Mouse (Mus musculus): ENCODE measurements around the gene Fam189b.
A peak's percentile ranks its signal among the peaks of the same experiment; 100 is the strongest.

The Fam189b gene

DNA sequence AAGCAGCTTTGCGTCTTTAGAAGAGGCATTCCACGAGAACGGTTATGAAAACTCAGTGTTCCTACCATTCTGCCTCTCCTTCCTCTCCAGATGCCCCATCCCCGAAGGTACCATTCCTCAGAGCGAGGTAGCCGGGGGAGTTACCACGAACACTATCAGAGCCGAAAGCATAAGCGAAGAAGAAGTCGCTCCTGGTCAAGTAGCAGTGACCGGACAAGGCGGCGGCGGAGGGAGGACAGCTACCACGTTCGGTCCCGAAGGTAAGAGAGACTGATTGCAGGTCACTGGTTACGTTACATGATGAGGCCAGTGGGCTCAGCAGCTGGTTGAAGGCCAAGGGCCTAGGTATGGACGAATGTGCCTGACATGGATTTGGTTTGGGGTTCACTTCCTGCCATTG is 16.0 kb upstream of the Fam189b start:
- no peak for DNase-seq (ENCODE audit: low spot score)

DNA sequence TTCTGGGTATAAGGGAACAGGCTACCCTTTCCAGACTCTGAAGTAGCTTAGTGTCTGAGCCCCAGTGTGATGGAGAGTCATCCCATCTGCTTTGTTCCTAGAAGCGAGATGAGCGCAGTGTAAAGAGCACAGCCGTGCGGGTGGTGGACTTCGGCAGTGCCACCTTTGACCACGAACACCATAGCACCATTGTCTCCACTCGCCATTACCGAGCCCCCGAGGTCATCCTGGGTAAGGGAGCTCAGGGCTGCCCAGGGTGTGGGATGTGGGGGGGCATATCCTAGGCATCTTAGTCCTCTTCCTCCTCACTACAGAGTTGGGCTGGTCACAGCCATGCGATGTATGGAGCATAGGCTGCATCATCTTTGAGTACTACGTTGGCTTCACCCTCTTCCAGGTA is 8.1 kb upstream of the Fam189b start:
- DNase-seq (ENCODE audit: low spot score), result no peak

DNA sequence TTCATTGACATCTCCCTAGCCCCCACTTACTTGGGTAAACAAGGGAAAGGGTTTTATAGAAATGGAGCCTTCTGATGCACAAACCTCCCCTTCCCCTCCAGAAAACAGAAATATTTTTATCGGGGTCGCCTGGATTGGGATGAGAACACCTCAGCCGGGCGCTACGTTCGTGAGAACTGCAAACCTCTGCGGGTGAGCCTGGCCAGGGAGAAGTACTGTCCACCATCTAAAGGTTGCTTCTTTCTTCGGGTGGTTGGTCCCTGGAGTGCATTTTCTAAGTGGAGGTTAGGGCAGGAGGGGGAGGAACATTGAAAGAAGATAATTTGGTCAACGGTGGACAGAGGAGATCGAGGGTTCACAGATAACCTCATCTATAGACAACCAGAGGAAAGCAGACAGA is 7.4 kb upstream of the Fam189b start:
- no peak for DNase-seq (ENCODE audit: low spot score)

DNA sequence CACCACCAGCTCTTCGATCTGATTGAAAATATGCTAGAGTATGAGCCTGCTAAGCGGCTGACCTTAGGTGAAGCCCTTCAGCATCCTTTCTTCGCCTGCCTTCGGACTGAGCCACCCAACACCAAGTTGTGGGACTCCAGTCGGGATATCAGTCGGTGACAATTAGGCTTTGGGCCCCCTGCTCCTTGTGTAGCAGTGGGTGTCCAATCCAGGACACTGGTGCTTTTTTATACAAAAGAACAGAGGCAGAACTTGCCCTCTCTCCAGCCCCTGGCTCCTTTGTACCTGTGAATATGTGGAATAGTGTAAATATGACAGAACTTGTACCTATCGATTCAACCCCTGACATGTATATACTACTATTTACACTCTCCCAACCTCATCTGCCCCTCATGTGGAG is 6.5 kb upstream of the Fam189b start:
- DNase-seq (ENCODE audit: low spot score), result no peak

DNA sequence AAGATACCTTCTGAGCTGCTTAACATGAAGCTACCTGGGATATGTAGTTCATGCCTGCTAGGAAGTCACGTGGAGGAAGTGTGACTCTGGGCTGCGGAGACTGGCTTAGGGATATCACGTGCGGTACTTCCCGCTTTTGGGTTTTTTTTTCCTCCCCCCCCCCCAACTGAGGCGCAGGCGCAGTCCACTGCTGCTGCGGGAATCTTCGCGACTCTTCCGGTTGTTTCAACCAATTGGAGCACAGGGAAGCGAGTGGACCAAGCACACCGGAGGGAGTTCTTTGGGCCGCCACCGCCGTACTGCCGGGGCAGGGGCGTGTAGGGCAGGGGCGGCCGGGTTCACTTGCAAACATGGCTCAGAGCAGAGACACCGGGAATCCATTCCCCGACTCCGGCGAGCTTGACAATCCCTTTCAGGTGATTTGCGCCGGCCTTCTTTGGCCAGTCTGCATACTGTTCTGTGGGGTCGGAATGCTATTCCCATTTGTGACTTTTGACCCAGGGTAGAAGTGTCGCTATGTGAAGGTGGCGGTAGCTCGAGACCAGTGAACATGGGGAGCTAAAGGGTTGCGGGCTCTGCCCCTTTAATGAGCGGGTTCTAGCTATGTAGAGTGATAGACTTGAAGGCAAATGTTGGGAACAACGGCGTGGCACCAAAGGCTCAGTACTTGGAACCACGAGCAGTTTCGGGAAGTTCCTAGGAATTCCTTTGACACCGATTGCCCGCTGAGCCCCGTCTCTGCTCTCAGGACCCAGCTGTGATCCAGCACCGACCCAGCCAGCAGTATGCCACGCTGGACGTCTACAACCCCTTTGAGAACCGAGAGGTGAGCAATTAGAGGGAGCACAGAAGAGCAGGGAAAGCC is 5.5 kb upstream of the Fam189b start, which contains the start of gene Scamp3:
TSS of gene Scamp3 (plus strand) at position 232 of the 865 bp plus-strand sequence.
- peak; percentile 76 for DNase-seq (ENCODE audit: low spot score)

DNA sequence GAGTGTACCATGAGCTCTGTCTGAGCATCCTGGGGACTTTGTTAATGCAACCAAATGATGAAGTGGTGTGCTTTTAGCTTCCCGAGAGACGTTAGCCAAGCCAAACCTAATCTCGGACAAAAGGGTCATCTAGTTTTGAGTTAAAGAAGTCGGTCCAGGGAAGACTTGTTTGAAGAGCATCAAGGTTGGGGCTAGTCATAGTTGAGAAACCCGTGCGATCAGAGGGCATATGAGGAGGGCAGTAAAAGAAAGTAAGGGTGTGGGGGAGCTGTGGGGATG is 4.9 kb upstream of the Fam189b start:
- DNase-seq (ENCODE audit: low spot score), result no peak

DNA sequence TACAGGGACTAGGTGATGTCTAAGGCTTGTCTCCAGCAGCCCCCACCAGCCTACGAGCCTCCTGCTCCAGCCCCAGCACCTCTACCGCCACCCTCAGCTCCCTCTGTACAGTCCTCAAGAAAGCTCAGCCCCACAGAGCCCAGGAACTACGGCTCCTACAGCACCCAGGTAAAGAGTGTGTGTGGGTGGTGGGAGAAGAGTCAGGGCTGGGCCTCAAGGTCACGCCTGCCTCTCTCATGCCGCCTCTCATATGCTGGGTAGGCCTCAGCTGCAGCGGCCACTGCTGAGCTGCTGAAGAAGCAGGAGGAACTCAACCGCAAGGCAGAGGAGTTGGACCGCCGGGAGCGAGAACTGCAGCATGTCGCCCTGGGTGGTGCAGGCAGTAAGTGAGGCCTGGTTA is 3.9 kb upstream of the Fam189b start:
- no peak for DNase-seq (ENCODE audit: low spot score)

DNA sequence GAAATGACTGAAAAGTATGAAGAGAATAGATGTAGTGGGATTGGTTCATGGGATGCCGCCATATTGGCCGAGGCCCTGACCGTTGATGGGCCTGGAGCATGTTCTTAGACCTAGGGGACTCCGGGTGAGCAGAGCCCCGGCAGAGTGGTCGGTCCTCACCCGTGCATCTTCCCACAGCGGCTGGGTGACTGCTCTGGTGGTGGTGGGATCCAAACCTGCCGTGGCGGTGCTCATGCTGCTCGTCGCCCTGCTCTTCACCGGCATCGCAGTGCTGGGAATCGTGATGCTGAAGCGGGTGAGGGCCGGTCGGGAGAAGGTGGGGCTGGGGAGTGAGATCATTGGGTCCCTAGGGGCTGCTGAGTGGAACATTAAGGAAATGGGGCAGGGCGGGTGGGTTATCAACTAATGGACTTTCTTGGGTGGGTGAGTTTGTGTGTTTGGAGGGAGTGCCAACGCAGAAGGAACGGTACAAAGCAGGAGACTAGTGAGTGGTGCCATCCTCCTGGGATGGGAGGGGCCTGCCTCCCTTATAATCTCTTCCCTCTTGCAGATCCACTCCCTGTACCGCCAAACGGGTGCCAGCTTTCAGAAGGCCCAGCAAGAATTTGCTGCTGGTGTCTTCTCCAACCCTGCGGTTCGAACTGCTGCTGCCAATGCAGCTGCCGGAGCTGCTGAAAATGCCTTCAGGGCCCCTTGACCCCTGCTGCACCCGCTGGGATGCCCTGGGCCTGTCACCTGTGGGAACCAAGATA is 1.0 kb upstream of the Fam189b start:
- DNase-seq (ENCODE audit: low spot score), result no peak

DNA sequence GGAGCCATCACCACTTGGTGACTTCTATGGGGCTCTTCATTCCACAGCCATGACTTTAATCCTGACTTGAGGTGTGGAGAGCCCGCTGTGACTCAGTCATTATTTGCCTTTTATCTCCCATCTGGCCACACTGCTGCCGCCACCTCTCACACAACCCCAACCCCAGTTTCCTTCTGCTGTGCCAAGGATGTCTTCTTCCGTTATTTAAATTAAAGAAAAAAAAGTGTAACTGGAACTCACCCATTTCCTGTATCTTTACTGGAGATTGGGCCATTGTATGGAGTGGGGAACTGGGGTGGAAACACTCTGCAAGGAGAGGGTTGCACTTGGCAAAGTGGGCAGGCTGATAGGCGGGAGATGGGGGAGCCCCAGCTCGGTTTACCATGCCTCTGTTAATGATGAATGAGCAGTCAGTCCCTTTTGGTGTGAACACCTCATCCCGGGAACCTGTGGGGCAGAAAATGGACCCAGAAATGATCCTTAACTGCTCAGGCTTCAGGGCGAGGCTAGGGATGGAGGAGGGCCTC is 349 bp upstream of the Fam189b start:
- no peak for DNase-seq (ENCODE audit: low spot score)

DNA sequence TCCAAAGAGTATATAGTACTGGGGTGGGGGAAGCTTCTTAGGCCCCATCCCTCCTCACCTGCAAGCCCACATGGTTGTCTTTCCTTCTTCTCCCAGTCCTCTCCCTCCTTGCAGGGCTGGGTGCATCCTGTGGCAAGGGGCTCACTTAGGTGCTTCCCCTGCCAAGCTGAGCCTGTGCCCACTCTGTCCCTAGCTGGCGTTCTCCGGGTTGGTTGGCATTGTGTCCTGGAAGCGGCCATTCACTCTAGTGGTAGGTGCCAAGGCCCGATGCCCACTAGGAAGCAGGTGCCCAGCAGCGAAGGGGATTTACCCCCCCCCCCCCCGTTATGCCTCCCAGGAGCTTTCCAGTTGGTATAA is 994 bp downstream of the Fam189b start:
- DNase-seq (ENCODE audit: low spot score), result no peak

DNA sequence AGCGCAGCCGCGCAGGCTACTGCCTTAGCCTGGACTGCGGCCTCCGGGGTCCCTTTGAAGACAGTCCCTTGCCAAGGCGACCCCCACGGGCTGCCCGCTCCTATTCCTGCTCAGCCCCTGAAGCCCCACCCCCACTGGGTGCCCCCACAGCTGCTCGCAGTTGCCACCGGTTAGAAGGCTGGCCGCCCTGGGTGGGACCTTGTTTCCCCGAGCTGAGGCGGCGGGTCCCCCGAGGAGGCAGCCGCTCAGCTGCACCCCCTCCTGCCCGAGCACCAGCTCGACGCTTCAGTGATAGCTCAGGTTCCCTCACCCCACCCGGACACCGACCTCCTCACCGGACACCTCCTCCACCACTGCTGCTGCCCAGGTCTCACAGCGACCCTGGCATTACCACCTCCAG is 4.3 kb downstream of the Fam189b start:
- DNase-seq (ENCODE audit: low spot score), result no peak

DNA sequence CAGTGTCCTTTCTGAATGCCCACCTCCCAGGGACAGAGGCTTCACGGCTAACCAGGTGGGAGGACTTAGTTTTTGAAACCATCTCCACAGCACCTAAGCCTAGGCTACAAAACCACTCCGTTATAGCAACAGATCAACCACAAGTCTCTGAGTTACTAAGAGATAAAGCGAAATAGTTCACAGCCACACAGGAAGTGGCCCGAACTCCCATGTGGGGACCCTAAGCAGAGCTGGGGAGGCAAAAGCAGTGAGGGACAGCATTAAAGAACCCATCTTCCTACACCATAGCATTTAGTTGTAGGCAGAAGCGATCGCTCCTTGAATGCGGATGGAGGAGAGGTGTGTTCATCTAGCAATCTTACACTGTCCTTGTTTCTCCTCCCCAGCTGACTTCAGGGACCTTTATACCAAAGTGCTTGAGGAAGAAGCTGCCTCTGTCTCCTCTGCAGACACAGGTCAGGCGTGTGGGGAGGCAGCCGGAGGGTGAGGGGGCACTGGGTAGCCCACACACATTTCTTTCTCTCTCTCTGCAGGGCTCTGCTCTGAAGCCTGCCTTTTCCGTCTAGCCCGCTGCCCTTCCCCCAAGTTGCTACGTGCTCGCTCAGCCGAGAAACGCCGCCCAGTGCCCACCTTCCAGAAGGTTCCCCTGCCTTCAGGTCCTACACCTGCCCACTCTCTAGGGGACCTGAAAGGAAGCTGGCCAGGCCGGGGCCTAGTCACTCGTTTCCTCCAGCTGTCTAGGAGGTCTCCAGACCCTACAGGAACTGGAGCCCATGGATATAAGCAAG is 4.9 kb downstream of the Fam189b start:
- no peak for DNase-seq (ENCODE audit: low spot score)

DNA sequence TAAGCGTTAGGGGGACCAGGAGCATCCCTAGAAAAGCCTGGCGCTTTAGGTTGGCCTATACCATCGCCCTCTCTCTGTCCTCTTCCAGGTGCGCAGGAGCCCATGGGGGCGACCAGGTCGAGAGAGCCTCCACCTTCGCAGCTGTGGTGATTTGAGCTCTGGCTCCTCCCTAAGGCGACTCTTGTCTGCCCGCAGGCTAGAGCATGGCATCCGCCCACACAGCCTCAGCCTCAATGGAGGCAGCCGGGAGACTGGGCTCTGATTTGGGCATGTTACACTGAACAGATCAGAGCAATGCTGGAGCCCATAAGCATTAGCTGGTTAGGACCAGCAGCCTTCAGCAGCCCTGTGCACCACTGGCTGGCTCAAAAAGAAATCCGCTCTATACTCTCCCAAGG is 5.5 kb downstream of the Fam189b start:
- no peak for DNase-seq (ENCODE audit: low spot score)

DNA sequence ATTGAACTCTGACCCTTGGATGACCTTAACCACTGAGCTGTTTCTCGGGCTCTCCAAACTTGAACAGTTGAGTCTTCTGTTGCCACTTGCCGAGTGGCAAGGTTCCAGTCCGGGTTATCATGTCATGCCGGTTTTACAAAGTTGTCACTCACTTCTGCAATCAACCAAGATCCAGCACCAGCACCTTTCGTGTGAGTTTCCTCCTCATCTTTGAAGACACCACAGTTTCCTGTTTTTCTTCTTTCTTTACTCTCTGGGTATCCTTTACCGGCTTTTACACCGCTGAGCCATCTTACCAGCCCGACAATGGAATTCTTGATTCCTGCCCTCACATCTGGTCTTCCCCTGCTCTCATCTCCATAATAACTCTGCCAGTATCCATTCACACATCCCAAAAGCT is 7.5 kb downstream of the Fam189b start:
- no peak for DNase-seq (ENCODE audit: low spot score)

DNA sequence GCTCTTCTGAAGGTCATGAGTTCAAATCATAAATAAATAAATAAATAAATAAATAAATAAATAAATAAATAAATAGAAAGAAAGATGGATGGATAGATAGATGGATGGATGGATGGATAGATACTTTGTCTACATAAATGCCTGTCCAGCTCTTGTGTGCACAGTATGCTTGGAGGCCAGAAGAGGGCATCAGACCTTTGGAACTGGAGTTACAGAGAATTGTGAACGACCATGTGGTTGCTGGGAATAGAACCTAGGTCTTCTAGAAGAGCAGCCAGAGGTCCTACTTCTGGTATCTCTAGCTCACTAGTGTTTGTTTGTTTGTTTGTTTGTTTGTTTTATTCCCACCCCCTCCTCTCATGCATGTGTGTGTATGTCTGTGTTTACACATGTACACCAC is 10.4 kb downstream of the Fam189b start:
- DNase-seq (ENCODE audit: low spot score), result no peak

DNA sequence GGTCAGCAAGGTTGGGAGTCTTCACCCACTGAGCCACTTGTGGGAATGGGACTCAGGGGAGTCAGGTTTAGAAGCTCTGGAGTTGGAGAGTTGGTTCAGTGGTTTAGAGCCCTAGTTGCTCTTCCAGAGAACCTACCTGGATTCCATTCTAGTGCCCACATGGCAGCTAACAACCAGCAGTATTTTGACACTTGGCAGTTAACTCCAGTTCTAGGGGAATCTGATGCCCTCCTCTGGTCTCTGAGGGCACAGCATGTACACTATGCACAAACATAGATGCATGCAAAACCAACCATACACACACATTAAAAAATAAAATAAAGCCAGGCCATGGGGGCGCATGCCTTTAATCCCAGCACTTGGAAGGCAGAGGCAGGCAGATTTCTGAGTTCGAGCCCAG is 10.9 kb downstream of the Fam189b start:
- no peak for DNase-seq (ENCODE audit: low spot score)

DNA sequence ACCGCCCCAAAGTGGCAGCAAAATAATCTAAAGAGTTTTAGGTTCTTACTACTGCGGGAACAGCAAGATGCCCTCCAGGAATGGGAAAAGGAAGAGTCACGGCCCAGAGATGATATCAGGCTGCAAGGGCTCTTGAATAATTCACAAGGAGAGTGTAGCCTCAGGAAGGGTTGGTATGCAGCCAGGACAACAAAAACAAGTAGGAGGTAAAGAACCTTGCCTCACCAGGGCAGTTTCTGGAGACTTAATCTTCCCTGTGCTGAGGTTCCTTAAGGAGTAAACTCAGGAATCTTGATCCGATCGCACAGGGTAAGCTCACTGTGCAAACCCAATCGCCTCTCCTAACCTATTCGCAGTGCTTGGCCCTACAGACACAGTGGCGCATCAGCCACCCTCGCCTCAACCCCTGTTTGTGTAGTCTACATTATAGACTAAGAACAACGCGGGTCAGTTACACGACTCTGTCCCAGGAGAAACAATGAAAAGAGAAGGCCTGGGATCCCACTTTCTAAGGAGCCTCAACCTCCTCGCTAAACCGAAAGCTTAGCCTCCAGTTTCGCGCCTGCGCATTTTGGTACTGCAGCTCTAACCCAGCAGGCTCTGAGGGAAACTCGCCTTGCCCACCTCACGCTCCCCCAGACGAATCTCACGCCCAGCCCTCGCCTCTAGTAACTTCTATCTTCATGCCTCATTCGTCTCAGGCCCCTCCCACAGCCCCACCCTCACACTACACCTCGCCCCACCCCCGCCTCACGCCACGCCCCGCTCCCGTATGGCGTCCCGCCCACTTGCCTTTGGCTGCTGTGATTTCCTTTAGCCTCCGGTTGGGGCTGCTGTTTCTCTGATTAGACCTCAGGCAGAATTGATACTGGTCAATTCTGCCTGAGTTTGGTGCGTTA is 13.3 kb downstream of the Fam189b start:
- DNase-seq (ENCODE audit: low spot score), result peak; percentile 83

DNA sequence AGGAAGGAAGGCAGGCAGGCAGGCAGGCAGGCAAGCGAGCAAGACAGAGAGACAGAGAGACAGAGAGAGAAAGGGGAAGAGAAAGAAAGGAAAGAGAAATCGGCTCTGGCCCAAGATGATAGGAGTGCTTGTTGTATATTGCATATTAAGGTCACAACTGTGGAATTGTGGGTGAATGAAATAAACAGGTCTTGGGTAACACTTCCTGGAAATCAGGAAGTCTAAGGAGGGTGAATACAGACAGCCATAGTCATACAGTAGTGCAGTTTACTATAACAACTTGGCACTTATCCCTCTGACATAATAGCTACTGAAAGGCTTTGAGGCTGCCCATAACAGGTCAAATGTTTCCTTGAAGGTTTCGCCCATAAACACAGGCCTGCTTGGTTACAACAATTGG is 16.9 kb downstream of the Fam189b start:
- no peak for DNase-seq (ENCODE audit: low spot score)

DNA sequence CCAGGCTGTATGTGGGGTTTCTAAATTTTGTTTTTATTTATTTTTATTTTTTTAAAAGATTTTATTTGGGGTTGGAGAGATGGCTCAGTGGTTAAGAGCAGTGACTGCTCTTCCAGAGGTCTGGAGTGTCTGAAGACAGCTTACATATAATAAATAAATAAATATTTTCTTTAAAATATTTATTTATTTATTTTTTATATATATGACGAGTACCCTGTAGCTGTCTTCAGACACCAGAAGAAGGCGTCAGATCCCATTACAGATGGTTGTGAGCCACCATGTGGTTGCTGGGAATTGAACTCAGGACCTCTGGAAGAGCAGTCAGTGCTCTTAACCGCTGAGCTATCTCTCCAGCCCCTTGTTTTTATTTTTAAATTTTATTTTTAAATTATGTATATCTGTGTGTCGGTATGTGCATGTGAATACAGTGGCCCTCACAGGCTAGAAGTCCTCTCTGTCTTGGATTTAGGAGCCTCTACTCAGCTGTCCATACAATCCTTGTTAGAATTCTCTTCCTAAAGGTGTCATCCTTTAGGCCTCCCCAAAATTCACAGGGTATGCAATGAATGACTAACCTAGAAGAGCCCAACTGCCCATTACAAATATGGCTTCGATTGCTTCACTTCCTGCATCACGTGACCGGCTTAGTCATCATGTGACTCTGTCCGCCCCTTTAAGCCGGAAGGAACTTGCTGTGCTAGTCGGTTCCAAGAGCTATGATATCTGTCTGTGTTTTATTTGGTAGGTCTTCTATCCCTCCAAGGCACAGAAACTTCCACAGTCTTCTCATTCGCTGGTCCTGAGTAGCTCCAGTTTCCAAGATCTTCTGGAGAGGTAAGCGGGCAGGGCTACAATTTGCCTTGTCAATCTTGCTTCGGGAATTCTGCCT is 19.6 kb downstream of the Fam189b start, which contains the start of gene Gba:
TSS of gene Gba (plus strand) at position 676 of the 889 bp plus-strand sequence.
- DNase-seq (ENCODE audit: low spot score), result peak; percentile 89

DNA sequence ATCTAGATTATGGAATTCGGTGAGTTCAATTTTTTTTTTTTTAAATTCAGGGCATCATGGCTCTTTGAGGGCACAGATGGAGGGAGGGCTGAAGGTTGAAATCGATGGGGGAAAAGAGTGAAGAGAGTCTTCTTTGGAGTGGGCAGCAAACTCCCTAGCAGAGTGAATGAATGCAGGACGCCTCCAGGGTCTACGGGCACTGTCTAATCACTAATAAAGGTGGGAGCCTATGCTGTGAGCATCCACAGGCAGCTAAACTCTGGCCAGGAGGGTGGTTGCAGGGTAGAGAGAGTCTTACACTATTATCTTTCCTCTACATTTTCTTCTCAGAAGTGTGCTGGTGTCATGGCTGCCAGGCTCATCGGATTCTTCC is 20.2 kb downstream of the Fam189b start:
- DNase-seq (ENCODE audit: low spot score), result no peak

DNA sequence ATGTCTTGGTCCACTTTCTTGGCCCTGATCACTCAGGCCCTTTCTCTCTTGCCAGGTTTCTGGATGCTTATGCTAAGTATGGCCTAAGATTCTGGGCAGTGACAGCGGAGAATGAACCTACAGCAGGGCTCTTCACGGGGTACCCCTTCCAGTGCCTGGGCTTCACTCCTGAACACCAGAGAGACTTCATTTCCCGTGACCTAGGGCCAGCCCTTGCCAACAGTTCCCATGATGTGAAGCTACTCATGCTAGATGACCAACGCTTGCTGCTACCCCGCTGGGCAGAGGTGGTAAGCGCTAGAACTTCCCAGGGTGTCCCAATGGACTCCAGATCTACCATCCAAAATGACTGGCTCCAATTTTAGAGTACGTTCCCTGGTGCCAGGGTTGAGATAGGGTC is 23.1 kb downstream of the Fam189b start:
- no peak for DNase-seq (ENCODE audit: low spot score)
